Mouse (Mus musculus) brain, embryonic 14.5 days (tissue): ENCODE results near the gene Fam104a. TPM values are rescaled to one million over a fixed set of nuclear protein-coding genes. Genes with fewer than 3 reads are reported as not detected.
A peak's percentile ranks its signal among the peaks of the same experiment; 100 is the strongest.

Experiments used
- DNase-seq: peaks from one replicate; pipeline ENCODE4 v3.0.0-alpha.2; 2011; ENCODE audit warnings: low read depth
- CTCF ChIP-seq: fragments of 200-500 bp; IDR thresholded peaks from 2 replicates; pipeline ENCODE4 v1.5.1; 2012; ENCODE audit warnings: inconsistent platforms, mild to moderate bottlenecking, moderate library complexity, borderline replicate concordance; ENCODE audit not compliant: insufficient read depth, insufficient read length; ENCODE audit errors: extremely low read depth
- POLR2A ChIP-seq: fragments of 200-500 bp; IDR thresholded peaks from 2 replicates; pipeline ENCODE4 v1.6.1; 2012; ENCODE audit warnings: mild to moderate bottlenecking, inconsistent platforms, borderline replicate concordance; ENCODE audit not compliant: poor library complexity, insufficient read depth, insufficient read length, severe bottlenecking; ENCODE audit errors: extremely low read depth
- polyA plus RNA-seq: library from polyadenylated mRNA; depleted of rRNA; stranded (reverse); fragments of >200 nt; gene quantifications from 2 replicates; pipeline ENCODE4 v1.2.3, GENCODE M21; 2012; rRNA removed

The Fam104a gene
- polyA plus RNA-seq, 1 experiment: 30.2 TPM

DNA sequence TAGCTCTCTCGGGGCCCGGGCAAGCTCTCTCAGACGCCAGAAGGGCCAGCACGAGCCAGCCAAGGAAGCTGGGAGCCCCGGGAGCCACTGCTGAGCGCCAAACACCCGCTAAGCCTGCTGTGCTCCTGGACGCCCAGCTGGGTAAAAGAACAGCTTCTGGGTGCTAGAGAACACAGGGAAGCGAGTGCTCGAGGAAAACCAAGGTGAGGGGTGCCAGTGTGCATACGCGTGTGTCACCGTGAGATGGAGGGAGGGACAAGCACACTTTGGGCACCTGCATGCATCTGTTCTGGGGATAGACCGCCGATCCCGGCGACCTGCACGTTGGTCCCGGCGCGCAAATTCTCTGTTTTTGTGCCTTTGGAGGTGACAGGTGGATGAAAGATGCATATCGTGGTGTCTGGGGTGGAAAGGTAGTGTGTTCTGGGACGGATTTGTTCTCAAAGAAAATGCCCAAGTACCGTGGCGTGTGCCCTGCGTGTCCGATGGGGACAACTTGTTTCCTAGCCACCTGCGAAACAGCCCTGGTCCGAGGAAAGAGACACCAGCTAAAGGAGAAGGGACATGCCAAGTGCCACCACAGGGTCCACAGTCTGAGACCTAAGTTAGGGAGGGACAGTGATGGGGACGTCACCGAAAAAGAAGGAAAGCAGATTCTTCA, 64.4 kb downstream of the Fam104a start:
- no peak for DNase-seq
- TF ChIP-seq CTCF: no peak

DNA sequence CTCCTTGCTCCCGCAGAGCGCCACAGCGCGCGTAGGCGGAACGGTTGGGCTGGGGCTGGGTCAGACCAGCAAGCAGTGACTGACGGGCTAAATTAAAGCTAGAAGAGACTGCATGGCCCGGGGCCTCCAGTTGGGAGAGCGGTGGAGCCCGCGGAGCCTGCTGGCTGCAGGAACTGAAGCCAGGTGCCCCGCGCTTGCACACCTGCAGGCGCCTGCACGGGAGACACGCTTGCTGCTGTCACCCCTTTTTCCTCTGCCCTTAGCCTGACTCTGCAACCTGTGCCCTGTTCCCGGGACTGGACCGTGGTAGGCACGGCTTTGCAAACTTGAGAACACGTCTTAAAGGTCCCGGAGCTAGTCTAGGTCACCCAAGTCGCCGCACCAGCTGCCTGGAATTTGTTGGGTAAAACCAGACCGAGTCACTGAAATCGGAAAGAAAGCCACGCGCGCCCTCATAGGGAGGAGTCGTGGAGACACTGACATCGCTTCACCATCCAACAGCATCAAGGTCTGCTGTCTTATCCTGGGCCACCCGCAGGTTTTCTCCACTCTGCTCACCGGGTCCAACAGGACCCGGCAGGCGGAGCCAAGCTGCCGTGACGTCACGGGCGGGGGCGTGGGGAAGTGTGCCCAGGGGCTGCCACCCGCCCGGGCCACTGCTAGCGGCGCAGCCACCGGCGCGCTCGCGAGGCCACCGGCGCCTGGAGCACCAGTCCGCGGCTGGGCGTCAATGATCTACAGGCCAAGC, 65.1 kb downstream of the Fam104a start, which contains the start of gene Sstr2:
Gene Sstr2, plus strand, starts transcription at position 671 of the 748 bp plus-strand sequence.
- TF ChIP-seq POLR2A (peak; percentile 43; the same call in 1 of the 2 replicates), CTCF (no peak)
- peak; percentile 89 for DNase-seq

DNA sequence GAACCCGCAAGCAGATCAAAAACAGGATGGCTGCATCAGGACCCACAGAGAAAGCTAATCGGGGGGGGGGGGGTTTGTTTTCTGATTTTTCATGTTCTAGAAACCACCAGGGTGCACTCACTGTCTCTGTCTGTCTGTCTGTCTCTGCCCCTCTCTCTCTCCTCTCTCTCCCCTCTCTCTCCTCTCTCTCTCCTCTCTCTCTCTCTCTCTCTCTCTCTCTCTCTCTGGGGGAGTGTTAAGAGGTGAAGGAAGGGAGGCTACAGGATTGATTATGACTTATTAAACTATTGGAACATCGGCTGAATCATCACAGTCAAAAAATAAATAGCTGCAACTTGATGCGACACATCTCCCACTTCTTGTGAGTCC, 65.7 kb downstream of the Fam104a start:
- no peak for TF ChIP-seq POLR2A
- no peak for TF ChIP-seq CTCF
- no peak for DNase-seq

DNA sequence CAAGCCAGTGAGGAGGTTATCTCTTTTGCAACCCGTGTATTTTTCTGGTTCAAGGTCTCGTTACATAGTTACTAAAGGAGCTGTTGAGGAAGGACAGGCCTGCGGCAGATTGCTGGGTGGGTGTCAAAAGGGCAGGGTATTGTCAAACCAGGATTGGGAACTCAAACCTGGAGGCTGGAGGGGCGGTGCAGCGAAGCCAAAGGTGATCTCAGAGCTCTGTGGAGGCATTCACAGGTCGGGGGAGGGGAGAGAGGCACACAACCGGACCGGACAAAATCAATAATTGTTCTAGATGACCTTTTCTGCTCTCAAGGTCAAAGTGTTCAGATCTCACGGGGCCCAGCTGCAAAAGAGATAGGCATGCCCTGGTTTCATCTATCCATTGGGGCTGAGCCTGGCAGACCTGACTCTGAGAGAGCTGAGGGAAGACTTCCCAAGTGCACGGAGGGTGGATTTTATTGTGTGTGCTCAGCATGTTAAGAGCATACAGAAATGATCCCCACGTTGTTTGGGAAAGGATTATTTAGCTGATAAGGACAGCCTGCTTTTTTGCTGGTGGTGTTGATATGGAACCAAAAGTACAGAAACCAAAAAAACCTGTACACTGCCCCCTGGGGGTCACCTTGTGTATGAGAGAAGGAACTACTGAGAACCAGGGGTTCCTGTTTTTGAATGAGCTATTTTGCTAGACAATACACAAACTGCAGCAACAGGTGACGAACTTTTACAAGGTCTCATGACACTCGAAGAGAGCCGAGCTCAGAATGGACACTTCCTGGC, 66.6 kb downstream of the Fam104a start:
- TF ChIP-seq POLR2A (no peak), CTCF (peak; percentile 59; the same call in 1 of the 2 replicates)
- DNase-seq: peak; percentile 76

DNA sequence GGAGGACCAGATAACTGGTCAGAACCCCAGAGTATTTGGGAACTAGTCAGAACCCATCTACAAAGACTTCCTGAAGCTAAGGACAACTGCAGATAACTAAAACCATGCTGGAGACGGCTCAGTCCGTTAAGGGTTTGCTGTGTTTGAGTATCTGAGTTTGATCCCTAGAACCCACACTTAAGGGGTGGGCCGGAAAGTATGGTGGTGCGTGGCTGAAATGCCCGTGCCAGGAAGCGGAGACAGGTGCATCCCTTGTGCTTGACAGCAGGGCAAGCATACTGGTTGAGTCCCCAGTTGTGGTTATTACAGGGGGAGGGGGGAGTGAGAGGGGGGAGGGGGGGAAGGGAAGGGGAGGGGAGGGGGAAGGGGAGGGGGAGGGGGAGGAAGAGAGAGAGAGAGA, 69.5 kb downstream of the Fam104a start:
- TF ChIP-seq CTCF: no peak
- TF ChIP-seq POLR2A: no peak
- no peak for DNase-seq

DNA sequence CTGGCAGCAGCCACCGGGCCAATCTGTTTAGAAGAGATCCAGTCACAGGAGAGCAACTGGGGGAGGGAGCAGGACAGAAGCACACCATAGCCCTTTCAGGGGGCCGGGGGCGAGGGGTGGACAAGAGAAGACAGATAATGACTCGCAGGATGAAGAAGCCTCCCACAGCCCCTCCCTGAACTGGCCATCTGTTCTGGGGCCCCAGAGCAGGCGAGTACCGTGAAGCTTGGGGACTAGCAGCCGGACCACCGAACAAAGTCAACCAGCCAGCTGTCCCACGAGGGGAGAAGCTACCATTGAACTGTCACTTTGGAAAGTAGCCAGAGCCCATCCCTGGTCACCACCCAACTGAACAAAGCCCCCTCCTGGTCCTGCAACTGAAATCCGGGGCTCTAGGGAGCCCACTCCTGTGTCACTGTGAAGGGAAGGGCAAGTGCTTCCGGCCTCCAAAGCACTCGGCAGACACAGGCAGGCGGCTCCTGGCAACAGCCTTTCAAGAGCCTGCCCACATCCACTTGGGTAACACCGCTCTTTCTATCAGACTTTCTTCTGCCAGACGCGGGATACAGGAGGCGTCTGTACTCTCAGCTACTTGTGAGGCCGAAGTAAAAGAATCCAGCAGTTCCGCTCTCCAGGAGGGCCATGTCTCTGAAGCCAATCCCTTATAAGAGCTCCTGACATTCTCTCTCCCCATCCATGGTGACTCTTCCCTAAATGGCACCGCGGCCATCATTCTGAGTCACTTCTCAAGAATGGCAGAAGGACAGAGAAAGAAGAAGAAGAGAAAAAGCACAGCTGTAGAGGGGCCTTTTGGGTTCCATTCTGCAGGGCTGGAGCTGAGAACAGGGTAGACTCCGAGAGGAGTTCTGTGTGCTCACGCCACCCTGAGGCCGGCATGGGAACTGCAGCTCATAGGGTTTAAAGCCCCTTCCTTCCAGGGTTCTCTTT, 72.0 kb downstream of the Fam104a start:
- no peak for TF ChIP-seq POLR2A
- peak; percentile 89 for TF ChIP-seq CTCF
- DNase-seq: peak; percentile 83

Other genes starting within 250 kb of the Fam104a start
- 29.0 and 67.3 TPM in 2 replicates for gene Sstr2, start 64.8 kb downstream of the Fam104a start, polyA plus RNA-seq
- gene Cog1, start 35.0 kb downstream of the Fam104a start, polyA plus RNA-seq: 53.0 and 59.8 TPM in 2 replicates
- 22.1 and 24.3 TPM in 2 replicates for gene Slc39a11, start 34.1 kb downstream of the Fam104a start, polyA plus RNA-seq
- gene D11Wsu47e, start 257 bp upstream of the Fam104a start, polyA plus RNA-seq: 31.4 and 34.3 TPM in 2 replicates
- 0.28 and 0.29 TPM in 2 replicates for gene Cpsf4l, start 25.9 kb upstream of the Fam104a start, polyA plus RNA-seq
- 51.2 and 61.3 TPM in 2 replicates for gene Cdc42ep4, start 67.7 kb upstream of the Fam104a start, polyA plus RNA-seq